Mouse (Mus musculus) stomach, embryonic 14.5 days (tissue): ENCODE results near the gene Pcbd1. TPM values are rescaled to one million over a fixed set of nuclear protein-coding genes. Genes with fewer than 3 reads are reported as not detected.
A peak's percentile ranks its signal among the peaks of the same experiment; 100 is the strongest.

Source experiments
- ATAC-seq: fragments of 200-750 bp; cut with Nextera tagmentation; 2 replicates; pipeline ENCODE4 v1.8.0; 2017; ENCODE audit warnings: low read depth, moderate TSS enrichment; ENCODE audit not compliant: insufficient number of reproducible peaks, insufficient read depth, low FRiP score
- H3K27ac ChIP-seq: fragments of 300-500 bp; sonication (generic); 2 replicates; pipeline ENCODE4 v1.5.1; 2014; ENCODE audit warnings: mild to moderate bottlenecking, low read length, moderate library complexity, mixed read lengths
- H3K27me3 ChIP-seq: fragments of 300-500 bp; sonication (generic); 2 replicates; pipeline ENCODE4 v1.6.1; 2014; ENCODE audit warnings: low read length, control low read depth, mixed read lengths; ENCODE audit not compliant: control insufficient read depth, insufficient read depth
- H3K36me3 ChIP-seq: fragments of 300-500 bp; sonication (generic); 2 replicates; pipeline ENCODE4 v1.6.1; 2014; ENCODE audit warnings: mild to moderate bottlenecking, control low read depth, low read length, moderate library complexity, mixed read lengths; ENCODE audit not compliant: control insufficient read depth, insufficient read depth
- H3K4me1 ChIP-seq: fragments of 300-500 bp; sonication (generic); 2 replicates; pipeline ENCODE4 v1.6.1; 2014; ENCODE audit warnings: low read length, control low read depth, mixed read lengths; ENCODE audit not compliant: control insufficient read depth, insufficient read depth
- H3K4me2 ChIP-seq: fragments of 300-500 bp; sonication (generic); replicated peaks from 2 replicates; pipeline ENCODE4 v1.6.1; 2014; ENCODE audit warnings: low read depth, low read length, control low read depth
- H3K4me3 ChIP-seq: fragments of 300-500 bp; sonication (generic); 2 replicates; pipeline ENCODE4 v1.5.1; 2014; ENCODE audit warnings: low read depth, low read length, control low read depth
- H3K9ac ChIP-seq: fragments of 300-500 bp; sonication (generic); replicated peaks from 2 replicates; pipeline ENCODE4 v1.6.1; 2014; ENCODE audit warnings: low read depth, mild to moderate bottlenecking, control low read depth, low read length, moderate library complexity, mixed read lengths
- H3K9me3 ChIP-seq: fragments of 300-500 bp; sonication (generic); 2 replicates; pipeline ENCODE4 v1.6.1; 2016; ENCODE audit warnings: low read depth, low read length, control low read depth; ENCODE audit not compliant: control insufficient read depth
- WGBS: fragments of 180-500 bp; shearing (Covaris S2); extraction: QIAGEN DNeasy Blood & Tissue Kit; methylation state at CpG from one replicate; pipeline ENCODE4 v1.1.7; 2014; 5-methylcytosine and 5-hydroxymethylcytosine counted together
- polyA plus RNA-seq: library from polyadenylated mRNA; unstranded; fragments of >200 nt; fragmentation: Nextera tagmentation; extraction: Ambion mirVana; gene quantifications from 2 replicates; pipeline ENCODE4 v1.2.1, GENCODE M21; 2014

The Pcbd1 gene
- 105 and 114 TPM in 2 replicates for polyA plus RNA-seq

DNA sequence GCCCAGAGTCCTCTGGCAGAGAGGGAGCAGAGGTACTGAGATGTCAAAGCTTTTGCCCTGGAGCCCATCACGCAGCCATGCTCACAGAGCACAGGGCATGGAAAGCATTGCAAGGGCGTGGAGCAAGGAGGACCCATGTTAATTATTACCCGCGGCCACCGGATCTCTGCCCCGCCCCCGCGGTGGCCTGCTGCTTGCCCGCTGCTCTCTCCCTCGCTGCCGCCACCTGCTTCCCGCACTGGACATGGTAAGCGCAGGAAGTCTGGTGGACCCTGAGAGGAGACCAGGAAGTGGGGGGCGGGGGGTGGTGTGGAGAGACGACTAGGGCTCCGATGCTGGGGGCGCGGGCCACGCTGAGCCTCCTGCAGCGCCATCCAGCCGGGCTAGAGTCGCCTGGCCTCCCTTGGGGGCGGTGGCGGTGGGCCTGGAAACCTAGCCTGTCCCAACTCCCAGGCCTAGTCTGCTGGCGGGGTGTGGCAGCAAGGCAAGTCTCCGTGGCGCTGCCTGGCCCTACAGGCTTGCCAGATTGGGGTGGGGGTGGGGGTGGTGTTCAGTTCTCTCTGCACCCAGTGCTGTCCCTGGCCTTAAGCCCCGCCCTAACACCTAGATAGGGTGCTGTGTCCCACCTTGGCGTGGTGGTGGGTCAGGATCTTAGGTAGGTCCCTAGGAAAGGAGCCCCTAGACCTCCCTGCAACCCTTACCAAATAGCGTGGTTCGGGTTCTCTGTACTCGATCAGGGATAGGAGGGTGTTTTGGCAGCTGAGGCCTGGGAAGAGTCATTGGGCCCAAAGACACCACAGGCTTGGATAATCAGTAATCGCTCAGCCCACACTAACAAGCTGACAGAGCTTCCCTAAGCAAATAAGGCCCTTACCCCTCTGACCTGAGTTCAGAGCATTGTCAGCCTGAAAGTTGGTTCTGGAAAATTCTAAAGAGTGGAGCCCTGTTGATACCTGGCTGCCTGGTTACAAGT is at the start of gene Pcbd1:
Gene Pcbd1 (plus strand): TSS at position 162 of the 973 bp plus-strand sequence.
- Histone ChIP-seq H3K36me3 (no peaks in the 10 kb centered on the region), H3K4me2 (peak within 1 kb of the TSS; percentile 56), H3K9ac (peak within 1 kb of the TSS; percentile 55), H3K4me1 (no peaks in the 10 kb centered on the region), H3K27ac (peak within 1 kb of the TSS; percentile 77), H3K27me3 (no peaks in the 10 kb centered on the region), H3K9me3 (no peaks in the 10 kb centered on the region), H3K4me3 (peak within 1 kb of the TSS; percentile 39)
- 10% methylated on average over 33 of the region's 33 CpGs for WGBS
- ATAC-seq = peak; percentile 77

DNA sequence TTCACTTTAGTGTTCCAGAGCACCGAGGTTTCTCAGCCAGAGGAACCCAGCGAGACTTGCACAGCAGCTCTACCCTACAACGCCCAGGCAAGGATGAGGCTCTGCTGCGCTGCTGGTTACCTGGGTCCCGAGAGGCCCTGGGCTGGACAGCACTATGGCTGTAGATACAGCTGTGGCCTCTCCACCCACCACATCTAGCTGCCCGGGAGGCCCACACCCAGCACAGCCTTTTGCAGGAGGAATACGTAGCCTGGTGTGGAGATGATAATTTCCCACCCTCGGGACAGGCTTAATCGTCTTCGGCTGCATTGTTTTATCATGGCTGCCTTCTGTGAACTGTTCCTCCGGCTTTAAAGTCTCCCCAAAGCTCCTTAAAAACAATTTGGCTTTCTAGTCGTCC is 49.5 kb upstream of the Pcbd1 start:
- Histone ChIP-seq H3K4me3 (no peak overlapping the region), H3K27ac (no peak overlapping the region), H3K9me3 (no peaks in the 10 kb centered on the region), H3K4me2 (no peak overlapping the region), H3K36me3 (no peaks in the 10 kb centered on the region), H3K9ac (no peak overlapping the region), H3K4me1 (no peaks in the 10 kb centered on the region), H3K27me3 (no peaks in the 10 kb centered on the region)
- no peak for ATAC-seq
- WGBS = 73% methylated on average over 12 of the region's 12 CpGs

DNA sequence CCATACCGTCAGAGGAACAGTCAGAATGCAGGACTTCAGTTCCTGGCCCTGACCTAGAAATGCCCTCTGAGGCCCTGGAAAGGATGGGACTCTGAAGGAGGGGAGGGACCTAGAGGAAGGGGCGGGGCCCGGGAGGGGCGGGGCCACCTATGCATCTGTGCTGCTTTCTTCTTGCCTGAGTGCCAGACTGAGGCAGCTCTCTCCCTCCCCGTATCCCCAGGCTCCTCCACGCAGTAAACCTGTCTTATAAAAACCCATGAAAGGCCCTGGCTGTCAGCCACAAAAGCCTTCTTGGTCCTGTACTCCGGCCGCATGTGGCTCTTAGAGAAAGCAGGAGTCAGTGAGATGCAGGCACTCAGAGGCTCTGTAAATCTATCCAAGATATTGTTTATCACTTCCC is 44.0 kb upstream of the Pcbd1 start:
- H3K4me1 ChIP-seq = no peaks in the 10 kb centered on the region
- no peak for ATAC-seq
- 13% methylated on average over 8 of the region's 8 CpGs for WGBS
- no peaks in the 10 kb centered on the region for H3K9me3 ChIP-seq
- H3K9ac ChIP-seq = no peak overlapping the region
- H3K36me3 ChIP-seq = no peaks in the 10 kb centered on the region
- no peak overlapping the region for H3K4me2 ChIP-seq
- no peak overlapping the region for H3K4me3 ChIP-seq
- no peaks in the 10 kb centered on the region for H3K27me3 ChIP-seq
- H3K27ac ChIP-seq = no peak overlapping the region

DNA sequence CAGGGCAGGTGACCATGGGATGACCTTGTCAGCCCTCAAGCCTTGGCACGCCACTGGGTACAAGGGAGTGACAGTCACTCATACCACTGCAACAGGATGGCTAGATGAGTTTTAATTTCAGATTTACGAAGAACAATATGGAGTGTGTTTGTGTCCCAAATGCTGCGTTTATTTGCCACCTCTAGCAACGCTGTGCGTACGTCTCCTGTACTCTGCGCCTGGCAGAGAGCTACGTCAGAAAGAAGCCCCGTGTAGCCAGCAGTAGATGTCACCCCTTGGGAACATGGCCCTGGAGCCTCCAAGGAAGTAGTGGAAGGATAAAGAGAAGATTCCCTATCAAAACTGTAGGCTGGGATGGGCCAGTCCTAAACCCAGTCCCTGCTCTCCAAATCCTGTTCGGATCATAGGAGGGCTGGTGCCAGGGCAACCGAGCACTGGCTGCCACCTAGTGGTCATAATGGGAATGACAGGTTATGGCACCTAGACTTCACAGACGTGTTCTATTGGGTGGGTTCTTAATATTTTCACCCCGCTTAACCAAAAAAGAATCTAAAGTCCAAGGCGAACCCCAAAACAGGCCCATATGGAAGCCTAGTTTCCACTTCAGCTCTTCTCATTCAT is 37.0 kb upstream of the Pcbd1 start:
- WGBS = 57% methylated on average over 14 of the region's 14 CpGs
- Histone ChIP-seq H3K4me3 (no peak overlapping the region), H3K9me3 (0 out of 2 replicates have a peak, but pooled peaks cover 2% of the 10 kb centered on the region), H3K4me1 (no peaks in the 10 kb centered on the region), H3K27ac (no peak overlapping the region), H3K4me2 (no peak overlapping the region), H3K36me3 (no peaks in the 10 kb centered on the region), H3K27me3 (no peaks in the 10 kb centered on the region), H3K9ac (no peak overlapping the region)
- 0 out of 2 replicates have a peak, but pooled peaks have one; percentile 49 for ATAC-seq

DNA sequence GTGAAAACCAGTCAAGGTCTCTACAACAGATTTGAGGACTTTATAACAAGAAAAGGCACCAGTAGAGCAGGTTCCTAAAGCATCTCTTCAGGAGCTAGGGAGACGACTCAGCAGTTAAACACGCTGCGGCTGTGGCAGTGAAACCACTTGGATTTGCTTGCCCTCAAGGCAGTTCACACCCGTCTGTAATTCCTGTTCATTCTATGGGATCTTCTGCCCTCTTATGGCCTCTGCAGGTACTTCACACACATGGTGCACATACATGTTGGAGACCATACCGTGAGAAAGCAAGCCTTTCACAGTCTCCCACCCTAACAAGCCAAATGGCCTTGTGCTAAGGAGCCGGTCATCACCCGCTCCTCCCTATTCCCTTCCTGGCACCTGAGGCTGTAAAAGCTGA is 32.5 kb upstream of the Pcbd1 start:
- no peak overlapping the region for H3K4me2 ChIP-seq
- H3K4me3 ChIP-seq = no peak overlapping the region
- no peak overlapping the region for H3K27ac ChIP-seq
- H3K9ac ChIP-seq = no peak overlapping the region
- peaks cover 6% of the 10 kb centered on the region; the same call in 1 of the 2 replicates for H3K4me1 ChIP-seq
- 0 out of 2 replicates have a peak, but pooled peaks cover 2% of the 10 kb centered on the region for H3K9me3 ChIP-seq
- WGBS = 97% methylated on average over 7 of the region's 7 CpGs
- no peaks in the 10 kb centered on the region for H3K36me3 ChIP-seq
- no peak for ATAC-seq
- no peaks in the 10 kb centered on the region for H3K27me3 ChIP-seq

DNA sequence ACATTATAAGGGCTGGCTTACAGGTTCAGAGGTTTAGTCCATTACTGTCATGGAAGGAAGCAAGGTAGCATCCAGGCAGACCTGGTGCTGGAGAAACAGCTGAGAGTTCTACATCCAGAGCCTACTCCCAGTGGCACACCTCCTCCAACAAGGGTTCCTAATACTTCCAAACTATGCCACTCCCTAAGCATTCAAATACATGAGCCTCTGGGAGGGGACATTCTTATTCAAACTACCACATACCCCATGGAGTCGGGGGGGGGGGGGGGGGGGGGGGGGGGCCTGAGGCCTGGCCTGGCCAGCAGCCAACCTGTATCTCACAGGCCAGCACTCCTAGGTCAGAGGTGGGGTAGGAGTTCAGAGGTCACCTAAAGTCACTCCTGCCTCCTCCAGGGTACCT is 30.0 kb upstream of the Pcbd1 start:
- Histone ChIP-seq H3K27ac (no peak overlapping the region), H3K4me2 (no peak overlapping the region), H3K4me1 (peaks cover 6% of the 10 kb centered on the region; the same call in 1 of the 2 replicates), H3K27me3 (no peaks in the 10 kb centered on the region), H3K9me3 (0 out of 2 replicates have a peak, but pooled peaks cover 2% of the 10 kb centered on the region), H3K9ac (no peak overlapping the region), H3K4me3 (no peak overlapping the region), H3K36me3 (no peaks in the 10 kb centered on the region)
- WGBS = no CpG with 5 or more reads among the region's 1 CpGs
- no peak for ATAC-seq

DNA sequence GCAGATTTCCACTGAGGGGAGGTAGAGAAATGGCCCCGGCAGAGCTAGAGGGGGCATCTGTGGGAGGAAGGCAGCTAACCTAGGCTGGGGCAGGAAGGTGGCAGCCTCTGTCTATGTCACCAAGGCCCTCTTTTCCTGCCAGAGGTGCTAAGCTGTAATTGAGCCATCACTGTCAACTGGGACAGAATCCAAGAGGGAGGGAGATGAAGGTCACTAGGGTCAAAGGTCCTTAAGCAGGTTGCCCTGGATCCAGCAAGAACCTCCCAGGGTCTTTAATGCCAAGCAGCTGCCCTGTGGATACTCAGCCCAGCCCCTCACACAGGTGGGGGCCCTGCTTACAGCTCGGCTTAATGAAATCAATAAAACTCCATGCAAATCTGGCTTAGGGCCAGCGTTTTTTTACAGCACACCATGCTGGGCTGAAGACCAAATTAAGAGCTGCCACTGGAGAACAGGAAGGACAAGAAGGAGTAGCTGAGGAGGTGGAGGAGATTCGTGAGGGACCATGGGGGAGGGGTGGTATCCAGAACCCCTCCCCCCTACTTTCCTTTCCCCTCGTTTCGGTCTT is 29.5 kb upstream of the Pcbd1 start:
- H3K9ac ChIP-seq = no peak overlapping the region
- no peak overlapping the region for H3K4me2 ChIP-seq
- H3K9me3 ChIP-seq = 0 out of 2 replicates have a peak, but pooled peaks cover 2% of the 10 kb centered on the region
- H3K4me1 ChIP-seq = peaks cover 6% of the 10 kb centered on the region; the same call in 1 of the 2 replicates
- no peak overlapping the region for H3K27ac ChIP-seq
- 28% methylated on average over 6 of the region's 6 CpGs for WGBS
- H3K36me3 ChIP-seq = no peaks in the 10 kb centered on the region
- no peak for ATAC-seq
- H3K27me3 ChIP-seq = no peaks in the 10 kb centered on the region
- H3K4me3 ChIP-seq = no peak overlapping the region

DNA sequence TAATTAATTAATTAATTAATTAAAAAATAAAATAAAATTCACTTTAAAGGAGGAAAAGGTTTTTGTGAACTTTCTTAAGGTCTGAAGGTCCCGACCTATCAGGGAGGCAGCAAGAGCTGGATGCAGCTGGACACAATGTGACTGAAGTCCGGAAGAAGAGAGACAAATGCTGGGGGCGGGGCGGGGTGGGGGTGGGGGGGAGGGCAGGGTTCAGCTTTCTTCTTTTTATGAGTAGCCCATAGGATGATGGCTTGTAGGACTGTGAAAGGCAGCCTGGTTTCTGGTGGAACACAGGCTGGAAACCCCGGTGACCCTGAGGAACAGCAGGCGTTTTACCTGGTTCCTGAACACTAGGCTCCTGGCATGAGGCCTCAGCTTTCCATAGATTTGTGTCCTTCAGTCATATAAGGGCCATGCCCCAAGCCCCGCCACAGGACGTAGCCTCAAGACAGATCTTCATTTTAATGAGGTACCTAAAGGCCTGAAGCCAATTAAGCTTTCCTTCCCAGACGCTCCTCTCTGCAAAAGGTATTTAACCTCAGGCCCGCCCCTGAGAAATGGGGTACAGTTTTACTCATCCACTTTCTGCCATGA is 25.8 kb upstream of the Pcbd1 start:
- ATAC-seq = no peak
- H3K4me1 ChIP-seq = peaks cover 12% of the 10 kb centered on the region; the same call in 1 of the 2 replicates
- 78% methylated on average over 10 of the region's 10 CpGs for WGBS
- H3K9me3 ChIP-seq = no peaks in the 10 kb centered on the region
- H3K27me3 ChIP-seq = no peaks in the 10 kb centered on the region
- no peak overlapping the region for H3K4me2 ChIP-seq
- no peaks in the 10 kb centered on the region for H3K36me3 ChIP-seq
- no peak overlapping the region for H3K9ac ChIP-seq
- no peak overlapping the region for H3K4me3 ChIP-seq
- H3K27ac ChIP-seq = no peak overlapping the region
